9 mouse cellular contexts compared by ENCODE assay signal in genomic region chr10:71192886-71193285, GRCm38 (mm10). TPM values are rescaled to one million over a fixed set of nuclear protein-coding genes. Genes with fewer than 3 reads are reported as not detected.
DNase-seq lines count a peak whose midpoint lies in the region; ATAC-seq and TF ChIP-seq lines count a peak whose summit lies in the region.
"Had no signal": no experiment of that assay in that cellular context is flagged by ENCODE, and none has a peak within 500 bp of the region (broad histone marks: within the 10 kb centered on the region; RNA-seq: fewer than 3 reads in every experiment).

No protein-coding gene starts in this region.

- no peaks in the 10 kb centered on the region for H3K9me3 ChIP-seq in intestine, embryonic 16.5 days (ENCODE audit: control insufficient read depth, low read length)
- H3K9me3 ChIP-seq in stomach, embryonic 16.5 days (replicated peaks; ENCODE audit: control insufficient read depth, low read length): no peaks in the 10 kb centered on the region; the same call in 1 of the 2 replicates
- H3K9me3 ChIP-seq: limb, embryonic 15.5 days had no signal

- DNase-seq in lung, adult 18-20 months: peak; percentile 40 to 42
- no peak for DNase-seq in lung, adult 2 months
- DNase-seq in heart, adult 8-10 months (ENCODE audit: low spot score): peak; percentile 46
- no peak for DNase-seq in c-Kit-positive CD71-positive TER-119-positive erythroid progenitor cells, embryonic 14.5 days (ENCODE audit: low spot score)
- no peak for DNase-seq in cerebellum, adult 11 months

- no peak overlapping the region for H3K9ac ChIP-seq in intestine, embryonic 16.5 days (ENCODE audit: low read depth, low read length)
- no peak overlapping the region for H3K9ac ChIP-seq in stomach, embryonic 16.5 days (ENCODE audit: low read length)
- H3K9ac ChIP-seq: limb, embryonic 15.5 days had no signal

- no peak overlapping the region for H3K27ac ChIP-seq in intestine, embryonic 16.5 days (ENCODE audit: low read length)
- H3K27ac ChIP-seq in stomach, embryonic 16.5 days (ENCODE audit: low read length): peak overlapping the region; percentile 56; the same call in 1 of the 2 replicates
- H3K27ac ChIP-seq: limb, embryonic 15.5 days had no signal

- no peak for TF ChIP-seq CTCF in lung, adult 2 months (IDR thresholded peaks at IDR 0.05; ENCODE audit: insufficient read depth, low read length)

- H3K4me3 ChIP-seq in lung, adult 2 months (replicated peaks; ENCODE audit: extremely low read depth, low read depth, low read length): no peak overlapping the region
- H3K4me3 ChIP-seq in intestine, embryonic 16.5 days (ENCODE audit: low read length): no peak overlapping the region
- no peak overlapping the region for H3K4me3 ChIP-seq in stomach, embryonic 16.5 days (replicated peaks; ENCODE audit: low read length)
- H3K4me3 ChIP-seq: limb, embryonic 15.5 days had no signal

- 48% methylated on average over 11 of the region's 11 CpGs for WGBS in lung, adult 2 months
- WGBS in intestine, embryonic 16.5 days: 62% methylated on average over 11 of the region's 11 CpGs
- 46% methylated on average over 11 of the region's 11 CpGs for WGBS in stomach, embryonic 16.5 days

- peaks cover 4% of the 10 kb centered on the region; the same call in 1 of the 2 replicates for H3K4me1 ChIP-seq in lung, adult 2 months (ENCODE audit: control insufficient read depth, insufficient read depth, low read length)
- no peaks in the 10 kb centered on the region for H3K4me1 ChIP-seq in intestine, embryonic 16.5 days (ENCODE audit: control insufficient read depth, insufficient read depth, low read length)
- 0 out of 2 replicates have a peak, but pooled peaks cover 5% of the 10 kb centered on the region for H3K4me1 ChIP-seq in stomach, embryonic 16.5 days (ENCODE audit: control insufficient read depth, insufficient read depth, low read length)
- H3K4me1 ChIP-seq: limb, embryonic 15.5 days had no signal

- ATAC-seq in intestine, embryonic 16.5 days: peak; percentile 25; the same call in 1 of the 2 replicates
- ATAC-seq in stomach, embryonic 16.5 days (ENCODE audit: insufficient read depth, low FRiP score): no peak; the same call in 1 of the 2 replicates
- ATAC-seq: inflammation-experienced regulatory T-cells, adult 6 months had no signal

- no peak for TF ChIP-seq POLR2A in lung, adult 2 months (IDR thresholded peaks at IDR 0.05; ENCODE audit: borderline replicate concordance, extremely low read depth, low read depth, low read length)

- H3K27me3 ChIP-seq in intestine, embryonic 16.5 days (replicated peaks; ENCODE audit: control insufficient read depth, insufficient read depth, low read length): no peaks in the 10 kb centered on the region
- no peaks in the 10 kb centered on the region for H3K27me3 ChIP-seq in stomach, embryonic 16.5 days (ENCODE audit: control insufficient read depth, insufficient read depth, low read length)
- H3K27me3 ChIP-seq: limb, embryonic 15.5 days had no signal

- no peak overlapping the region for H3K4me2 ChIP-seq in intestine, embryonic 16.5 days (ENCODE audit: low read depth, low read length)
- no peak overlapping the region for H3K4me2 ChIP-seq in stomach, embryonic 16.5 days (ENCODE audit: low read depth, low read length)
- H3K4me2 ChIP-seq: limb, embryonic 15.5 days had no signal

- no peaks in the 10 kb centered on the region for H3K36me3 ChIP-seq in intestine, embryonic 16.5 days (ENCODE audit: control insufficient read depth, insufficient read depth, low read length)
- no peaks in the 10 kb centered on the region for H3K36me3 ChIP-seq in stomach, embryonic 16.5 days (ENCODE audit: control insufficient read depth, insufficient read depth, low read length)
- H3K36me3 ChIP-seq: limb, embryonic 15.5 days had no signal

RNA-seq across cellular contexts. Expression of gene Bicc1, which starts 33.4 kb away (rescaled TPM):
- 22.8 and 23.5 TPM in 2 replicates for polyA plus RNA-seq in lung, adult 2 months (2012; rRNA removed)
- total RNA-seq in heart, adult 8-10 months (2022): 10 to 100 TPM; 11.8 to 17.8 (median 14.1) TPM
- polyA plus RNA-seq in intestine, embryonic 16.5 days (2015; fragmentation: Nextera tagmentation; extraction: Ambion mirVana): 11.8 and 12.6 TPM in 2 replicates
- 19.6 and 22.1 TPM in 2 replicates for polyA plus RNA-seq in stomach, embryonic 16.5 days (2015; fragmentation: Nextera tagmentation; extraction: Ambion mirVana)

RNA-seq across cellular contexts. Expression of gene Tfam, which starts 45.2 kb away (rescaled TPM):
- 4.5 and 5.1 TPM in 2 replicates for polyA plus RNA-seq in lung, adult 2 months (2012; rRNA removed)
- 10 to 100 TPM; 48.6 to 80.2 (median 59.5) TPM for total RNA-seq in heart, adult 8-10 months (2022)
- 70.7 and 76.5 TPM in 2 replicates for polyA plus RNA-seq in intestine, embryonic 16.5 days (2015; fragmentation: Nextera tagmentation; extraction: Ambion mirVana)
- polyA plus RNA-seq in stomach, embryonic 16.5 days (2015; fragmentation: Nextera tagmentation; extraction: Ambion mirVana): 65.0 and 76.1 TPM in 2 replicates

Comparison
In these comparisons a context has a peak if more than half of its experiments do, and no peak if none do; other contexts are left out.
1. DNase-seq: peak in lung, adult 18-20 months (2 of 2) and heart, adult 8-10 months (single experiment); none in lung, adult 2 months (single experiment), c-Kit-positive CD71-positive TER-119-positive erythroid progenitor cells, embryonic 14.5 days (single experiment) and cerebellum, adult 11 months (single experiment).
2. RNA of gene Tfam, which starts 45.2 kb away (polyA plus RNA-seq): 70.7 to 76.5 TPM in intestine, embryonic 16.5 days and 65.0 to 76.1 TPM in stomach, embryonic 16.5 days; 4.5 to 5.1 TPM in lung, adult 2 months; every median in the first group is over 10 times any median in the second.